ENCODE assay signal across 8 mouse cellular contexts in the genomic region with DNA sequence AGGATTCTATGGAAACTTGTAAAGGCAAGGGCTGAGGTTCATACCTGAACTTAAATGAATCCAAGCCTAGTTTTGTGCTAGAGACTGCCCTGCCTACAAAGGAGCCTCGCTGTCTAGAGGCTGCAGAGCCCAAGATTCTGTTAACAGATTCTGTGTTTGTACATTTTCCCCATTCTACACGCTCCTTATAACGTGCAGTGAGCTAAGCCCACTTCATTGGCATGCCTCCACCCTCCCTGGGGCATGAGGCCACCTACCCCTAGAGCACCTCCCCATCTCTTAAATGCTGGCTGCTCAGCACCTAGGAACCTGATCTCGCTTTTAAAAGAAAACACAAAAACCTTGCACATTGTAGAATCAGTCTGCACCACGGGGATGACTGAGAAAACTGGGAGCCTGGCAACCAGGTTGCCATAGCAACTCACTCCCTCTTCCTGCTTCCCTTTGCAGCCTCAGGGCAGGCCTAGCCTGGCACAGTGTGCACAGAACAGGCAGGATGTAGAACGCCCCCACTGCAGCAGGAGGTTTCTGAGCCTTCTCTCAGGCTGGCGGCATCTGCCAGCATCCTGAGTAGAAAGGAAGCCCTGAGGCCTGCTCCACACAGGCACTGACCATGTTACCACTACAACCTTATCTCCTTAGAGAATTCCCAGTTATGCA.
A peak's percentile ranks its signal among the peaks of the same experiment; 100 is the strongest.
DNase-seq lines count a peak whose midpoint lies in the region; ATAC-seq lines count a peak whose summit lies in the region.

No protein-coding gene starts in this region.

- H3K4me1 ChIP-seq in hindbrain, embryonic 14.5 days (replicated peaks; ENCODE audit: control insufficient read depth, insufficient read depth, low read length) = peaks cover 40% of the 10 kb centered on the region
- peaks cover 9% of the 10 kb centered on the region for H3K4me1 ChIP-seq in limb, embryonic 13.5 days

- H3K9ac ChIP-seq in hindbrain, embryonic 14.5 days = peak overlapping the region; percentile 43
- H3K9ac ChIP-seq in limb, embryonic 13.5 days = no peak overlapping the region

- no peak overlapping the region for H3K4me3 ChIP-seq in hindbrain, embryonic 14.5 days (replicated peaks; ENCODE audit: low read length)
- H3K4me3 ChIP-seq in limb, embryonic 13.5 days = no peak overlapping the region

- peak overlapping the region; percentile 96 for H3K27ac ChIP-seq in hindbrain, embryonic 14.5 days
- H3K27ac ChIP-seq in limb, embryonic 13.5 days = no peak overlapping the region

- intact Hi-C loops in gastrocnemius, postnatal 36 days (cut with DNase I) = no loop called here

- peak; percentile 97 for ATAC-seq in hindbrain, embryonic 14.5 days (ENCODE audit: low FRiP score)
- ATAC-seq in limb, embryonic 13.5 days (ENCODE audit: low FRiP score, low read depth) = peak; percentile 57
- ATAC-seq in erythroid progenitor cell, adult 5-6 weeks (replicated peaks; ENCODE audit: low FRiP score, poor library complexity, severe bottlenecking) = no peak

- H3K27me3 ChIP-seq in hindbrain, embryonic 14.5 days (ENCODE audit: control insufficient read depth, insufficient read depth, low read length) = no peaks in the 10 kb centered on the region
- no peaks in the 10 kb centered on the region for H3K27me3 ChIP-seq in limb, embryonic 13.5 days

- peak overlapping the region; percentile 40 for H3K4me2 ChIP-seq in hindbrain, embryonic 14.5 days (replicated peaks)
- no peak overlapping the region for H3K4me2 ChIP-seq in limb, embryonic 13.5 days (replicated peaks)

- DNase-seq in cerebellum, adult 11 months = peak; percentile 84
- peak; percentile 44 for DNase-seq in embryo, embryonic 11.5 days (ENCODE audit: low read depth, low spot score)
- peak; percentile 88 for DNase-seq in hindbrain, embryonic 14.5 days (ENCODE audit: low spot score)
- peak; percentile 95 to 97 for DNase-seq in right cerebral cortex, postnatal 36 days (ENCODE audit: low spot score in 2 of 2)
- no peak for DNase-seq in thymus, postnatal 0 days (ENCODE audit: low spot score)
- no peak for DNase-seq in gastrocnemius, postnatal 36 days

- H3K9me3 ChIP-seq in hindbrain, embryonic 14.5 days (ENCODE audit: control insufficient read depth, low read length) = no peaks in the 10 kb centered on the region
- H3K9me3 ChIP-seq in limb, embryonic 13.5 days = no peaks in the 10 kb centered on the region

- 6% methylated on average over 7 of the region's 7 CpGs for WGBS in hindbrain, embryonic 14.5 days
- 25% methylated on average over 7 of the region's 7 CpGs for WGBS in limb, embryonic 13.5 days

- H3K36me3 ChIP-seq in hindbrain, embryonic 14.5 days (replicated peaks; ENCODE audit: control insufficient read depth, insufficient read depth) = peaks cover 28% of the 10 kb centered on the region
- no peaks in the 10 kb centered on the region for H3K36me3 ChIP-seq in limb, embryonic 13.5 days

Comparison
In these comparisons a context has a peak if more than half of its experiments do, and no peak if none do; other contexts are left out.
1. DNase-seq: peak in cerebellum, adult 11 months (single experiment), embryo, embryonic 11.5 days (single experiment), hindbrain, embryonic 14.5 days (single experiment) and right cerebral cortex, postnatal 36 days (2 of 2); none in thymus, postnatal 0 days (single experiment) and gastrocnemius, postnatal 36 days (0 of 2).